Mouse (Mus musculus) left cerebral cortex, adult 2 months (tissue): Measurements from ENCODE around the gene Mob3a. TPM values are rescaled to one million over a fixed set of nuclear protein-coding genes. Genes with fewer than 3 reads are reported as not detected.

Source experiments
- DNase-seq, 2 experiments: peaks; one replicate each; pipeline ENCODE4 v3.0.0; 2021 to 2022; ENCODE audit warnings: low spot score in 2 of 2, mixed read lengths in 1 of 2; ENCODE audit errors: extremely low spot score in 1 of 2
- H3K27ac ChIP-seq: fragments of 200-600 bp; 2 replicates; pipeline ENCODE4 v1.8.1; 2022
- H3K4me3 ChIP-seq: fragments of 200-600 bp; 2 replicates; pipeline ENCODE4 v1.8.1; 2022
- CTCF ChIP-seq: fragments of 200-600 bp; IDR thresholded peaks from 2 replicates; pipeline ENCODE4 v1.8.1; 2022; ENCODE audit warnings: antibody characterized with exemption, mild to moderate bottlenecking, moderate library complexity
- intact Hi-C: fragments of 180-260 bp; cut with DNase I; formaldehyde crosslinking; loops from one replicate; pipeline ENCODE4 v1.15.1; 2025
- total RNA-seq, 2 experiments: library from RNA; stranded (reverse); gene quantifications; 2 replicates each; pipeline ENCODE4 v1.2.3; 2021

Gene Mob3a
- total RNA-seq, 2 experiments from 2014 or later: 13.6 to 15.5 TPM

GRCm38 (mm10) chr10:80665981-80666733 is 35.6 kb downstream of the Mob3a start:
- H3K27ac ChIP-seq: 0 out of 2 replicates have a peak overlapping the region, but pooled peaks have one; percentile 53
- no peak for TF ChIP-seq CTCF
- intact Hi-C loops: no loop called here
- DNase-seq: no peak
- no peak overlapping the region for H3K4me3 ChIP-seq

GRCm38 (mm10) chr10:80665459-80665858 is 36.3 kb downstream of the Mob3a start:
- no peak for TF ChIP-seq CTCF
- peak overlapping the region; percentile 53 for H3K27ac ChIP-seq
- intact Hi-C loops: no loop called here

GRCm38 (mm10) chr10:80665016-80665380 is 36.8 kb downstream of the Mob3a start:
- H3K27ac ChIP-seq: peak overlapping the region; percentile 75
- intact Hi-C loops: no loop called here
- TF ChIP-seq CTCF: no peak
- no peak for DNase-seq
- no peak overlapping the region for H3K4me3 ChIP-seq

More at GRCm38 (mm10) chr10:80665459-80665858, 36.3 kb downstream of the Mob3a start:
- H3K4me3 ChIP-seq: no peak overlapping the region
- no peak for DNase-seq

- DNase-seq: no peak
- H3K4me3 ChIP-seq: no peak overlapping the region; the same call in 1 of the 2 replicates
- TF ChIP-seq CTCF: no peak
- peak overlapping the region; percentile 75 for H3K27ac ChIP-seq
- intact Hi-C loops: no loop called here
These were observed 37.4 kb downstream of the Mob3a start for GRCm38 (mm10) chr10:80664197-80665015.

GRCm38 (mm10) chr10:80663485-80664196 is 38.1 kb downstream of the Mob3a start:
- Histone ChIP-seq H3K4me3 (no peak overlapping the region), H3K27ac (no peak overlapping the region)
- intact Hi-C loops: no loop called here
- no peak for TF ChIP-seq CTCF
- no peak for DNase-seq

GRCm38 (mm10) chr10:80661149-80661548 is 40.6 kb downstream of the Mob3a start:
- Histone ChIP-seq H3K4me3 (no peak overlapping the region), H3K27ac (no peak overlapping the region)
- peak; percentile 66 for TF ChIP-seq CTCF
- no peak for DNase-seq
- intact Hi-C loops: no loop called here

- H3K27ac ChIP-seq: no peak overlapping the region
- peak overlapping the region; percentile 40; the same call in 1 of the 2 replicates for H3K4me3 ChIP-seq
- DNase-seq: peak; percentile 65 to 74
- intact Hi-C loops: loop anchor here (1.0 to 5.0 kb wide), 2 partner anchors 29 to 43 kb away; partner anchors contain the start of genes Izumo4 and Mob3a
- peak; percentile 93 for TF ChIP-seq CTCF
These were observed 42.6 kb downstream of the Mob3a start for GRCm38 (mm10) chr10:80659213-80659612.

- no peak for DNase-seq
- H3K27ac ChIP-seq: no peak overlapping the region
- TF ChIP-seq CTCF: no peak
- intact Hi-C loops: loop anchor here (1.0 to 5.0 kb wide), 2 partner anchors 29 to 43 kb away; partner anchors contain the start of genes Izumo4 and Mob3a
- no peak overlapping the region for H3K4me3 ChIP-seq
These were observed 43.0 kb downstream of the Mob3a start for GRCm38 (mm10) chr10:80658841-80659202.

GRCm38 (mm10) chr10:80658194-80658840 is 43.5 kb downstream of the Mob3a start:
- intact Hi-C loops: loop anchor here (5.0 kb wide), 1 partner anchor 44 kb away; the partner anchor contains the start of genes Izumo4 and Mob3a
- no peak overlapping the region for H3K4me3 ChIP-seq
- no peak for TF ChIP-seq CTCF
- no peak overlapping the region for H3K27ac ChIP-seq
- DNase-seq: no peak

- DNase-seq: no peak
- Histone ChIP-seq H3K4me3 (peak within 1 kb of the TSS; percentile 71), H3K27ac (peak within 1 kb of the TSS; percentile 93)
- intact Hi-C loops: loop anchor here (2.0 to 5.0 kb wide), 3 partner anchors 20 to 45 kb away; partner anchors contain the start of genes Csnk1g2, Izumo4 and Mob3a
- TF ChIP-seq CTCF: no peak
These were observed 44.7 kb downstream of the Mob3a start, which contains the start of gene Btbd2 for GRCm38 (mm10) chr10:80656863-80657623. Gene Btbd2 (minus strand): TSS chr10:80657071.
